Mouse (Mus musculus) T-helper 17 cell (primary cell): ENCODE measurements around the gene Ebi3.

Experiments
- in situ Hi-C, 2 experiments: fragments of 300-600 bp; cut with MboI, MseI; formaldehyde crosslinking; loops; 1 replicate in 1 of 2; 2 replicates in 1 of 2; pipeline ENCODE4 v1.15.1; 2025; ENCODE audit warnings: high pct_unique_total_duplicates in 2 of 2

Gene Ebi3

GRCm38 (mm10) chr17:55990278-55990898 is 37.9 kb downstream of the Ebi3 start:
- in situ Hi-C loops = loop anchor here in 1 of 2 experiments (10.0 kb wide), 1 partner anchor 1564 kb away; no protein-coding TSS in a partner anchor

GRCm38 (mm10) chr17:55996007-55996406 is 43.6 kb downstream of the Ebi3 start:
- in situ Hi-C loops = loop anchor here in 1 of 2 experiments (10.0 kb wide), 1 partner anchor 1559 kb away; no protein-coding TSS in a partner anchor

GRCm38 (mm10) chr17:55999794-56000499 is 47.5 kb downstream of the Ebi3 start:
- in situ Hi-C loops = loop anchor here in 1 of 2 experiments (10.0 kb wide), 1 partner anchor 1555 kb away; no protein-coding TSS in a partner anchor

GRCm38 (mm10) chr17:56003000-56003399 is 50.6 kb downstream of the Ebi3 start:
- in situ Hi-C loops = no loop called here

- in situ Hi-C loops = loop anchor here (5.0 kb wide), 2 partner anchors 1387 to 1863 kb away; no protein-coding TSS in a partner anchor
Observed at GRCm38 (mm10) chr17:56005415-56006061, 53.1 kb downstream of the Ebi3 start, which contains the start of the genes Stap2 and Mpnd. Stap2 (minus strand) TSS chr17:56005584. Mpnd (plus strand) TSS chr17:56005711.
